Mouse (Mus musculus) forebrain, postnatal 0 days (tissue): ENCODE results near the gene Kcnh2. TPM values are rescaled to one million over a fixed set of nuclear protein-coding genes. Genes with fewer than 3 reads are reported as not detected.

Experiments
- ATAC-seq: fragments of 200-750 bp; cut with Nextera tagmentation; 2 replicates; pipeline ENCODE4 v1.8.0; 2017; ENCODE audit warnings: mild to moderate bottlenecking, moderate library complexity
- DNase-seq: peaks from one replicate; pipeline ENCODE4 v3.0.0-alpha.2; 2015
- H3K27ac ChIP-seq: fragments of 300-500 bp; sonication (generic); 2 replicates; pipeline ENCODE4 v1.5.1; 2014; ENCODE audit warnings: low read depth, mild to moderate bottlenecking, antibody characterized with exemption, low read length, moderate library complexity, mixed read lengths
- H3K27me3 ChIP-seq: fragments of 300-500 bp; sonication (generic); 2 replicates; pipeline ENCODE4 v1.6.1; 2014; ENCODE audit warnings: mild to moderate bottlenecking, low read length, mixed read lengths; ENCODE audit not compliant: insufficient read depth
- H3K36me3 ChIP-seq: fragments of 300-500 bp; sonication (generic); 2 replicates; pipeline ENCODE4 v1.6.1; 2014; ENCODE audit warnings: mild to moderate bottlenecking, moderate library complexity; ENCODE audit not compliant: insufficient read depth
- H3K4me1 ChIP-seq: fragments of 300-500 bp; sonication (generic); 2 replicates; pipeline ENCODE4 v1.6.1; 2014; ENCODE audit warnings: antibody characterized with exemption; ENCODE audit not compliant: insufficient read depth
- H3K4me2 ChIP-seq: fragments of 300-500 bp; sonication (generic); 2 replicates; pipeline ENCODE4 v1.6.1; 2014; ENCODE audit warnings: low read depth, mild to moderate bottlenecking, moderate library complexity
- H3K4me3 ChIP-seq: fragments of 300-500 bp; sonication (generic); 2 replicates; pipeline ENCODE4 v1.5.1; 2014; ENCODE audit warnings: low read depth, low read length, mixed read lengths
- H3K9ac ChIP-seq: fragments of 300-500 bp; sonication (generic); 2 replicates; pipeline ENCODE4 v1.6.1; 2014; ENCODE audit warnings: mild to moderate bottlenecking
- H3K9me3 ChIP-seq: fragments of 300-500 bp; sonication (generic); 2 replicates; pipeline ENCODE4 v1.6.1; 2016; ENCODE audit warnings: low read length
- CTCF ChIP-seq: sonication (generic); IDR thresholded peaks from 2 replicates; pipeline ENCODE4 v1.5.1; 2016; ENCODE audit warnings: antibody characterized with exemption, control low read depth, low read depth
- WGBS: fragments of 180-500 bp; shearing (Covaris S2); extraction: QIAGEN DNeasy Blood & Tissue Kit; methylation state at CpG from one replicate; pipeline ENCODE4 v1.1.7; 2014; 5-methylcytosine and 5-hydroxymethylcytosine counted together
- polyA plus RNA-seq: library from polyadenylated mRNA; unstranded; fragments of >200 nt; fragmentation: Nextera tagmentation; extraction: Ambion mirVana; gene quantifications from 2 replicates; pipeline ENCODE4 v1.2.1, GENCODE M21; 2015
- total RNA-seq: library from RNA; depleted of rRNA; stranded (reverse); fragments of >200 nt; gene quantifications from 2 replicates; pipeline ENCODE4 v1.2.3, GENCODE M21; 2014

Gene Kcnh2
- total and polyA plus RNA-seq, 2 experiments from 2014 or later, result 6.8 to 21.2 TPM

DNA sequence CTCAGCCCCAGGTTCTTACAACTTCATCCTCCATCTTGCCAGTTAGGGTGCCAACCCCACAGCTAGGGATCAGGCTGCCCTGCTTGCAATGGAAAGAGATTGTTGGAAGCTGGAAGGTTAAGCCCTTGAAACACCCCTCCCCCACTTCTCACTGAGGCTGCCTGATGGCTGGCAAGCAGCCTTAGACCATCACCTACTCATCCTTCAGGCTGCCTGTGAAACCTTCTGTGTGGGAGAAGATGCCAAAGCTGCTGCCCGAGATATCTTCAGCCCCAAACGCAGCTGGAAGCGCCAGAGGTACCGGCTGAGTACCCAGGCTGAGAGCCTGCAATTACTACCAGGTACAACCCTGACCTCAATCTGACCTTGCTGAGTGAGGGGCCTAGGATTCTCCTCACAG lies 28.1 kb upstream of the Kcnh2 start:
- Histone ChIP-seq H3K4me2 (no peak overlapping the region), H3K27me3 (no peaks in the 10 kb centered on the region), H3K9ac (no peak overlapping the region), H3K36me3 (no peaks in the 10 kb centered on the region), H3K4me1 (peaks cover 17% of the 10 kb centered on the region), H3K27ac (no peak overlapping the region), H3K4me3 (no peak overlapping the region), H3K9me3 (no peaks in the 10 kb centered on the region)
- 80% methylated on average over 4 of the region's 4 CpGs for WGBS
- no peak for TF ChIP-seq CTCF
- DNase-seq, result no peak
- ATAC-seq, result no peak

DNA sequence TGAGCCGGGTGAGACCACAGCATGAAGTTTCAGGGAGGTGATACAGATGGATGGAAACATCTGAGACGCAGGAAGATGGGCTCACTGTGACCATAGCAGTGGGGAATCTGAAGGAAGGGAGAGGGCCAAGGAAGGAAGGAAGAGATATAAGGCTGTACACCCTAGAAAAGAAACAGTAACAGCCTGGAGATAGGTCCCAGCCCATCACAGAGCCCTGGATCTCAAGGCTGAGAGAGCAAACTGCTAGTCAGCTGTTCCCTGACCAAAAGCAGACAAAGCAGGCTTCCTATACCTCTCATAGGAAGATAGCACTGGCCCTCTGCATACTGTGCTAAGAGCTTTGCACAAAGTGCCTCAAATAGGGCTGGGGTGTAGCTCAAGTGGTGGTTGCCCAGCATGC lies 27.3 kb upstream of the Kcnh2 start:
- WGBS, result 74% methylated on average over 2 of the region's 2 CpGs

DNA sequence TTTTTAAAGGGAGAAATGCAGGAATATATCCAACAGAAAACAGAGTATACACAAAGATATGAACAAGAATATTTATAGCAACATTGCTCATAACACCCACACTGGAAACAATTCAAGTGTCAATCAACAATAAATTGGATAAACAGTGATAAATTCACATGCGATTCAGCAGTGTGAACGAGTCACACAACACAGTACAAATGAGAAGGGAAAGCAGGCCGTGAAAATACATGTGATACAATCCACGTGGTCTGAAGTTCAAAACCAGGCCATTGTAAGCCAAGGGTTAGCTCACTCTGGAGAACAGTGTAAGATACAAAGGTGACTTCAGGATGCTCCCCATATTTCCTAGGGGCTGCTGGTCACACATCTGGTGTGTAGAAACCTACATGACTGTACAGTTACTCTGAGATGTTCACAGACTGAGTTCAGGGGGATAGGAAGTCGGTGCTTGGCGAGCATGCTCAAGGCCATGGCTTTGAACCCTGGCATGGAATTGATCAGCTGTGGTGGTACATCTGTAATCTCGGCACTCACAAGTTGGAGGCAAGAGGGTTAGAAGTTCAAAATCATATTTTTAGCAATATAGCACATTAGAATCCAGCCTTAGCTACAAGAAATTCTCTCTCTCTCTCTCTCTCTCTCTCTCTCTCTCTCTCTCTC lies 23.4 kb upstream of the Kcnh2 start:
- Histone ChIP-seq H3K27me3 (no peaks in the 10 kb centered on the region), H3K9ac (no peak overlapping the region), H3K4me1 (no peaks in the 10 kb centered on the region), H3K27ac (no peak overlapping the region), H3K36me3 (no peaks in the 10 kb centered on the region), H3K4me3 (no peak overlapping the region), H3K9me3 (no peaks in the 10 kb centered on the region), H3K4me2 (no peak overlapping the region)
- DNase-seq (no peak), ATAC-seq (peak; percentile 47)
- WGBS, result 58% methylated on average over 7 of the region's 7 CpGs
- no peak for TF ChIP-seq CTCF

More for the DNA sequence above, 27.3 kb upstream of the Kcnh2 start:
- Histone ChIP-seq H3K4me3 (no peak overlapping the region), H3K27ac (no peak overlapping the region), H3K36me3 (no peaks in the 10 kb centered on the region), H3K9ac (0 out of 2 replicates have a peak overlapping the region, but pooled peaks have one; percentile 1), H3K9me3 (no peaks in the 10 kb centered on the region), H3K4me2 (no peak overlapping the region), H3K27me3 (no peaks in the 10 kb centered on the region), H3K4me1 (peaks cover 9% of the 10 kb centered on the region)
- no peak for ATAC-seq
- no peak for TF ChIP-seq CTCF
- no peak for DNase-seq

DNA sequence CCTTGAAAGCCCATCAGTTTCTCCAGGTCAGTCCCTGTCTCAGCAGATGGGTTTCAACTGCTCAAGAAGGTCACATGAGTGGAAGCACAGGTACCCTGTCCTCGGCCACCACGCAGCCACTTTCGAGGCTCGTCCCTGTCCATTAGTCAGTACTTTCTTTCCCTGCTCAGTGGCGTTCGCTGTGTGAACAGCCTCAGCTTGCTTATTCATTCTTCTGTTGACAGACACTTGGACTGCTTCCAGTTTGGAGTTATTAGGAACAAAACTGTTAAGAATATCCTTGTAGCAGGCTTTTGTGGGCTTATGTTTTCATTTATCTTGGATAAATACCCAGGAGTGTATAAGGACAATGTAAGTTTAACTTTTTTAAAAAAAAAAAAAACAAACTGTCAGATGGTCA lies 22.8 kb upstream of the Kcnh2 start:
- H3K9me3 ChIP-seq, result no peaks in the 10 kb centered on the region
- no peaks in the 10 kb centered on the region for H3K4me1 ChIP-seq
- no peak overlapping the region for H3K4me2 ChIP-seq
- ATAC-seq (peak; percentile 12; the same call in 1 of the 2 replicates), DNase-seq (peak; percentile 61)
- H3K9ac ChIP-seq, result no peak overlapping the region
- 11% methylated on average over 6 of the region's 6 CpGs for WGBS
- no peaks in the 10 kb centered on the region for H3K27me3 ChIP-seq
- no peak overlapping the region for H3K4me3 ChIP-seq
- no peaks in the 10 kb centered on the region for H3K36me3 ChIP-seq
- TF ChIP-seq CTCF, result no peak
- no peak overlapping the region for H3K27ac ChIP-seq

- H3K9ac ChIP-seq, result no peak overlapping the region
- H3K4me1 ChIP-seq, result no peaks in the 10 kb centered on the region
- H3K27ac ChIP-seq, result no peak overlapping the region
- ATAC-seq (no peak), DNase-seq (no peak)
- no peak for TF ChIP-seq CTCF
- H3K9me3 ChIP-seq, result no peaks in the 10 kb centered on the region
- H3K36me3 ChIP-seq, result no peaks in the 10 kb centered on the region
- H3K4me3 ChIP-seq, result no peak overlapping the region
- WGBS, result 53% methylated on average over 5 of the region's 5 CpGs
- no peaks in the 10 kb centered on the region for H3K27me3 ChIP-seq
- no peak overlapping the region for H3K4me2 ChIP-seq
These were observed 22.4 kb upstream of the Kcnh2 start for GRCm38 (mm10) chr5:24373807-24374206.

- 87% methylated on average over 9 of the region's 9 CpGs for WGBS
- ATAC-seq (no peak), DNase-seq (no peak)
- no peak for TF ChIP-seq CTCF
- Histone ChIP-seq H3K9me3 (no peaks in the 10 kb centered on the region), H3K36me3 (no peaks in the 10 kb centered on the region), H3K4me2 (no peak overlapping the region), H3K4me1 (no peaks in the 10 kb centered on the region), H3K9ac (no peak overlapping the region), H3K4me3 (no peak overlapping the region), H3K27ac (no peak overlapping the region), H3K27me3 (no peaks in the 10 kb centered on the region)
These were observed 18.4 kb upstream of the Kcnh2 start for GRCm38 (mm10) chr5:24369767-24370166.

DNA sequence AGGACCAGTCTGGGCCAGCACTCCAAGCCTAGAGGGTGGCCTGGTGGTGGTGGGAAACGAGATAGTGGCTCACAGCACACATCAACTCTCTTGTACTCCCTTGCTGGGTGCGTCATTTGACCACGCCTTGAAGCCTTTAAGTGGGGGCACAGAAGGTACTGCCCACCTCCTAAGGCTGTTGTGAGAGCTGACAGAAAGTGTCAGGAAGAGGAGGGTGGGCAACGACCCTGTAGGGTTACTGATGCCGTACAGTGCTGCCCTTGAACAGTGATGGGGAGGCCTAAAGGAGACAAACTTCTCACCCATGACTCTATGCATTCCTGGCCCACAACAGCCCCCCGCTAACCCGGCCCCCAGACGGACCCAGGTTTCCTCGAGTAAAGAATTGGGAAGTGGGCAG lies 15.0 kb upstream of the Kcnh2 start:
- Histone ChIP-seq H3K4me2 (no peak overlapping the region), H3K9me3 (no peaks in the 10 kb centered on the region), H3K9ac (no peak overlapping the region), H3K4me1 (no peaks in the 10 kb centered on the region), H3K36me3 (no peaks in the 10 kb centered on the region), H3K4me3 (no peak overlapping the region), H3K27me3 (no peaks in the 10 kb centered on the region), H3K27ac (no peak overlapping the region)
- TF ChIP-seq CTCF, result no peak
- DNase-seq, result no peak
- WGBS, result 90% methylated on average over 9 of the region's 9 CpGs
- no peak for ATAC-seq

DNA sequence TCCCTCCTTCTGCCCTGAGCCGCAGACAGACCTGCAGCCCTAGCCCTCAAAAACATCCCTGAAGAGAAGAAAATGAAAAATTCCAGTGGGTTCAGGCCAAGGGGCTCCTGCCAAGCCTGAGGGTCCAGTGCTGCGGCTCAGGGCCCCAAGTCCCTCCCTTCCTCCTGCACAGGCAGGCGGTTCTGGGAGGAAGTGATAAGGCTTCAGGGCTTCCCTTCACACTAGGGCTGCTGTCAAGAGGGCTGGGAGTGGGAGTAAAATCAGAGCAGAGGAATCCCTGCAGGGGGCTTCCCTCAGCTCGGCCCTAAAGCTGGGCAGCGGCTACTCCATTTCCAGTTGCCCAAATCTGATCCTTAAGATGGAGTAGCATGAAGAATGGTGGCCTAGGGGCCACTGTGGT lies 14.1 kb upstream of the Kcnh2 start:
- no peak for ATAC-seq
- no peak overlapping the region for H3K9ac ChIP-seq
- H3K4me3 ChIP-seq, result no peak overlapping the region
- H3K9me3 ChIP-seq, result no peaks in the 10 kb centered on the region
- no peak overlapping the region for H3K27ac ChIP-seq
- TF ChIP-seq CTCF, result no peak
- H3K4me1 ChIP-seq, result no peaks in the 10 kb centered on the region
- 56% methylated on average over 5 of the region's 5 CpGs for WGBS
- no peaks in the 10 kb centered on the region for H3K27me3 ChIP-seq
- no peaks in the 10 kb centered on the region for H3K36me3 ChIP-seq
- no peak for DNase-seq
- H3K4me2 ChIP-seq, result no peak overlapping the region
